Mouse (Mus musculus) midbrain, embryonic 11.5 days (tissue): ENCODE results near the gene St3gal6. TPM values are rescaled to one million over a fixed set of nuclear protein-coding genes. Genes with fewer than 3 reads are reported as not detected.

ENCODE experiments used
- ATAC-seq: fragments of 200-750 bp; cut with Nextera tagmentation; 2 replicates; pipeline ENCODE4 v1.8.0; 2017; ENCODE audit warnings: moderate TSS enrichment, moderate library complexity; ENCODE audit not compliant: low FRiP score
- DNase-seq: peaks from one replicate; pipeline ENCODE4 v3.0.0; 2015; ENCODE audit warnings: low spot score; ENCODE audit errors: missing footprints
- H3K27ac ChIP-seq: fragments of 300-500 bp; sonication (generic); 2 replicates; pipeline ENCODE4 v1.5.1; 2014; ENCODE audit warnings: low read depth, low read length
- H3K27me3 ChIP-seq: fragments of 300-500 bp; sonication (generic); 2 replicates; pipeline ENCODE4 v1.6.1; 2014; ENCODE audit warnings: mild to moderate bottlenecking, low read length, moderate library complexity, mixed read lengths; ENCODE audit not compliant: control insufficient read depth, insufficient read depth
- H3K36me3 ChIP-seq: fragments of 300-500 bp; sonication (generic); 2 replicates; pipeline ENCODE4 v1.6.1; 2014; ENCODE audit warnings: mild to moderate bottlenecking, low read length, moderate library complexity, mixed read lengths; ENCODE audit not compliant: control insufficient read depth, insufficient read depth
- H3K4me1 ChIP-seq: fragments of 300-500 bp; sonication (generic); 2 replicates; pipeline ENCODE4 v1.6.1; 2014; ENCODE audit warnings: low read length; ENCODE audit not compliant: control insufficient read depth, insufficient read depth
- H3K4me2 ChIP-seq: fragments of 300-500 bp; sonication (generic); 2 replicates; pipeline ENCODE4 v1.6.1; 2014; ENCODE audit warnings: mild to moderate bottlenecking, moderate library complexity
- H3K4me3 ChIP-seq: fragments of 300-500 bp; sonication (generic); 2 replicates; pipeline ENCODE4 v1.5.1; 2014; ENCODE audit warnings: low read depth, low read length
- H3K9ac ChIP-seq: fragments of 300-500 bp; sonication (generic); 2 replicates; pipeline ENCODE4 v1.6.1; 2014; ENCODE audit warnings: low read length
- H3K9me3 ChIP-seq: fragments of 300-500 bp; sonication (generic); 2 replicates; pipeline ENCODE4 v1.6.1; 2016; ENCODE audit warnings: low read length; ENCODE audit not compliant: control insufficient read depth
- WGBS: fragments of 180-500 bp; shearing (Covaris S2); extraction: QIAGEN DNeasy Blood & Tissue Kit; methylation state at CpG from one replicate; pipeline ENCODE4 v1.1.7; 2014; 5-methylcytosine and 5-hydroxymethylcytosine counted together
- polyA plus RNA-seq: library from polyadenylated mRNA; unstranded; fragments of >200 nt; fragmentation: Nextera tagmentation; extraction: Ambion mirVana; gene quantifications from 2 replicates; pipeline ENCODE4 v1.2.1, GENCODE M21; 2014

The St3gal6 gene
- polyA plus RNA-seq, 1 experiment from 2014 or later = 11.8 TPM

DNA sequence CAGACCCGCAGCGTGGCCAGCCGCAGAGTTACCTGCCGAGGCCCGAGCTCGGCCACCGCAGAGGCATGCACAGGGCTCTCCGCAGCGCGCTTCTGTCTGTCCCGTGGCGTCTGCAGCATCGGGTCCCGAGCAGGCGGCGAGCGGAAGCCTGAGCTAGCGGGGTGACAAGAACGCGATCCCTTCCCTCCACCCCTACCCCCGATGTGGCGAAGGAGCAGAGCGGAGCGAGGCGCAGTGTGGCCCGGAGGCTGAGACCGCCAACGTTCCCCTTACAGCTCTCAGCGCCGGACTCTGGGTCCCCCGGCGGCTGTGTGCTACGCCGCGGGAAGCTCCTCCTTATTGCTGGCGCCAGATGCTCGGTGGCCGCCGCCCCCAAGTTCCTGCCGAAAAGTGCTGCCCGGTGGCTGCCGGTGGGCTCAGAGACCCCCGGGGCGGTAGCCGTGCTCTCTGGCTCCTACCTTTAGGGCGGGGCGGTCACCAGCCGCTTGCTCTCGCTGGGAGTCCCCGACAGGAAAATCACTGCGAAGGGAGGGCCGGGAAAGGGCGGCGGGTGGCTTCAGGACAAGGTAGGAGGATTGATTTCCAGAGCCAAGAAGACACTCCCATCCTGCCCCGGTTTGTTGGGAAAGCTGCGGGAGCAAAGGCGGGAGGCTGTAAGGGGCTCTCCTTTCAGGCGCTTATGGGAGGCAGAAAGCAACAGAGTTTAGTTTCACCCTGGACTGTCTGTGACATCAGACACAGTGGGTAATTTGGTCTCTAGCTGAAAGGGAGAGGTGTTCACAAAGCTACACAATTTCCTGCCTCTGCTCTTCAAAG lies 791 bp downstream of the St3gal6 start:
- peaks cover 3% of the 10 kb centered on the region; the same call in 1 of the 2 replicates for H3K9me3 ChIP-seq
- peak overlapping the region; percentile 87 for H3K4me2 ChIP-seq
- peak overlapping the region; percentile 81 for H3K9ac ChIP-seq
- under 1% methylated on average over 58 of the region's 58 CpGs for WGBS
- no peaks in the 10 kb centered on the region for H3K36me3 ChIP-seq
- H3K4me1 ChIP-seq = peaks cover 5% of the 10 kb centered on the region; the same call in 1 of the 2 replicates
- ATAC-seq = peak; percentile 91
- DNase-seq = peak; percentile 97
- peak overlapping the region; percentile 68 for H3K4me3 ChIP-seq
- no peaks in the 10 kb centered on the region; the same call in 1 of the 2 replicates for H3K27me3 ChIP-seq
- H3K27ac ChIP-seq = peak overlapping the region; percentile 51; the same call in 1 of the 2 replicates

DNA sequence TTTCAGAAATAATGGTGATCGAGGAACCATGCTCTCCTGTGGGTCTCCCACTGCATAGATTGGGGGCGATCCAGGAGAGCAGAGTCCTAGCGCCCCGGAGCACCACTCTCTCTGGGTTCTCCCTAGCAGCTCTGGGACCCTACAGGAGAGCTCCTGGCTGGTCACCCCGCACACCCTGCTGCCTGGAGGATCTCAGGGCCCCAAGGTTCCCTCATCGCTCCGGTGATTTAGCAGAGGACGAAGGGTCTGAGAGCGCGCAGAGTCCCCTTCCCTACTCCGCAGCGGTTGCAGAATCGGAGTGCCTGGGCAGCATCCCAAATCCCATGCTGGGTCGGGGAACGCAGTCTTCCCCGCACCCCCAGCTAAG lies 1.4 kb downstream of the St3gal6 start:
- H3K27ac ChIP-seq = peak overlapping the region; percentile 51; the same call in 1 of the 2 replicates
- WGBS = under 1% methylated on average over 16 of the region's 16 CpGs
- DNase-seq (no peak), ATAC-seq (peak; percentile 68)
- peak overlapping the region; percentile 81 for H3K9ac ChIP-seq
- H3K4me1 ChIP-seq = peaks cover 5% of the 10 kb centered on the region; the same call in 1 of the 2 replicates
- H3K27me3 ChIP-seq = no peaks in the 10 kb centered on the region; the same call in 1 of the 2 replicates
- H3K4me2 ChIP-seq = peak overlapping the region; percentile 87
- H3K4me3 ChIP-seq = peak overlapping the region; percentile 68
- H3K36me3 ChIP-seq = no peaks in the 10 kb centered on the region
- peaks cover 3% of the 10 kb centered on the region; the same call in 1 of the 2 replicates for H3K9me3 ChIP-seq

DNA sequence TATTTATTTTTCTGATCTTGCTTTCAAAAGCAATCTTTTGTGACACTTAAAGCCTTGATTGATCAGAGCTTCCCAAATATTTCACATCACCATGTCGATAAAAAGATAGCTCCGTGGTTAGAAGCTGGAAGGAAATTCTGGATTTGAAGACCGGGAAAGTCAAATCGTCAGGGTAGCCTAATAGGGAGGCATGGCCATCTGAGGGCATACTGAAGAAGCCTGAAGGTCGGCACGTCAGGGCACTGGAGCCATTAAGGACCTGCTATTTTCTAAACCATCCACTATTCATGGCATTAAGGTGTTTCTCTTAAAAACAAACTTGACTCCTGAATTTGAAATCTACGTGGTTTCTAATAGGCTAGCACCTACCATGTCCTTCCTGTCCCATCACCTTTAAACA lies 2.1 kb downstream of the St3gal6 start:
- Histone ChIP-seq H3K4me3 (peak overlapping the region; percentile 68), H3K9ac (no peak overlapping the region), H3K9me3 (peaks cover 3% of the 10 kb centered on the region; the same call in 1 of the 2 replicates), H3K27ac (no peak overlapping the region), H3K27me3 (no peaks in the 10 kb centered on the region; the same call in 1 of the 2 replicates), H3K4me1 (peaks cover 5% of the 10 kb centered on the region; the same call in 1 of the 2 replicates), H3K36me3 (no peaks in the 10 kb centered on the region), H3K4me2 (peak overlapping the region; percentile 87)
- ATAC-seq (no peak), DNase-seq (peak; percentile 83)
- 41% methylated on average over 7 of the region's 7 CpGs for WGBS

DNA sequence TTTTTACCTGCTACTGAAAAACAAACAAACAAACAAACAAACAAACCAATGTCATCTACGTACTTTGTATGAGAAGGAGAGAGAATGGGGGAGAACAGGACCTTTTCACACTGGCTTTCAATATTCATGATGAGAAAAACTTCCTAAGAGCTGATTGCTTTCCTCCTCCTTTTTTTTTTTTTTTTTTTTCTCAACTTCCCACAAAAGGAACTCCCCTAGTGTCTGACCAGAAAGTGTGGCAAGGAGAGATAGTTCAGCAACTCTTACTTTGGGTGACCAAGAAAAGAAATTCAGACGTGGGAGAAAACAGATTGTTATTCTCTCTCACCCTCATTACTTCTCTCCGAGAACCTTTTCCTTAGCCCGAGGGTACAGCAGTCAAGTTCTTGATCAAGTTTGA lies 2.9 kb downstream of the St3gal6 start:
- peaks cover 3% of the 10 kb centered on the region; the same call in 1 of the 2 replicates for H3K9me3 ChIP-seq
- H3K9ac ChIP-seq = no peak overlapping the region
- 84% methylated on average over 4 of the region's 4 CpGs for WGBS
- no peak overlapping the region for H3K4me3 ChIP-seq
- H3K27ac ChIP-seq = no peak overlapping the region
- ATAC-seq (no peak), DNase-seq (peak; percentile 82)
- no peak overlapping the region for H3K4me2 ChIP-seq
- no peaks in the 10 kb centered on the region; the same call in 1 of the 2 replicates for H3K27me3 ChIP-seq
- peaks cover 5% of the 10 kb centered on the region; the same call in 1 of the 2 replicates for H3K4me1 ChIP-seq
- no peaks in the 10 kb centered on the region for H3K36me3 ChIP-seq

DNA sequence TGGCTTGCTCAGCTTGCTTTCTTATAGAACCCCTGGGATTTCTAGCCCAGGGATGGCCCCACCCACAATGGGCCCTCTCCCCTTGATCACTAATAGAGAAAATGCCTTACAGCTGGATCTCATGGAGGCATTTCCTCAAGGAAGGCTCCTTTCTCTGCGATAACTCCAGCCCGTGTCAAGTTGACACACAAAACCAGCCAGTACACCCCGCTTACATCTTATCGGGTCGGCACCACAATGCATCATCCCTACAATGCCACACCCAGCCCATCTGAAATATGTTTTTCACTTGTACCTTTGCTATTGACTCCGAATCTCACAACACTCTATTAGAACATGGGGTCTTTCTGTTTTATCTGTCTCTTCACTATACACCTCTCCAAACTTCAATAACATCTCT lies 3.6 kb downstream of the St3gal6 start:
- peaks cover 3% of the 10 kb centered on the region; the same call in 1 of the 2 replicates for H3K9me3 ChIP-seq
- H3K36me3 ChIP-seq = no peaks in the 10 kb centered on the region
- no peak overlapping the region for H3K27ac ChIP-seq
- H3K27me3 ChIP-seq = no peaks in the 10 kb centered on the region; the same call in 1 of the 2 replicates
- WGBS = 89% methylated on average over 6 of the region's 6 CpGs
- peaks cover 5% of the 10 kb centered on the region; the same call in 1 of the 2 replicates for H3K4me1 ChIP-seq
- H3K4me2 ChIP-seq = no peak overlapping the region
- ATAC-seq (no peak), DNase-seq (peak; percentile 68)
- H3K9ac ChIP-seq = no peak overlapping the region
- no peak overlapping the region for H3K4me3 ChIP-seq

DNA sequence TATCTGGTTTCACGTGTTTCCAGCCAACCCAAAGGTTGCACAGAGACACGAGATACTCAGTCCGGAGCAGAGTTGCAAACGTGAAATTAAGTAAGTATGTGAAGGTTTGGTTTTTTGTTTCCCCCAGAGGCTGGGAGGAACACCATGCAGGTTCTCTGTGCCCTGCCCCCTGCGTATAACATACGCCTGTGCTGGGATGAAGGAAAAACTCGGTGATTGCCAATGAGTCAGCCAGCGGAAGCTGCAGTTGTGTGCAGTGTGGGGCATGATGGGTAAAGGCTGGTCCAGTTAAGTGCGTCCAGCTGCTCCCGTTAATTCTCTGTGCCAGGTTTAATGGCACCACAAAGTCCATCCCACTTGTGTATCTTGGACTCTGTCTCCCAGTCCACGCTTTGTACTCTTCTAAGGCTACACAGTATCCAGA lies 4.4 kb downstream of the St3gal6 start:
- H3K9ac ChIP-seq = no peak overlapping the region
- no peak for ATAC-seq
- no peaks in the 10 kb centered on the region; the same call in 1 of the 2 replicates for H3K27me3 ChIP-seq
- 82% methylated on average over 11 of the region's 11 CpGs for WGBS
- DNase-seq = peak; percentile 49
- peaks cover 3% of the 10 kb centered on the region; the same call in 1 of the 2 replicates for H3K9me3 ChIP-seq
- no peak overlapping the region for H3K4me2 ChIP-seq
- H3K4me1 ChIP-seq = peaks cover 5% of the 10 kb centered on the region; the same call in 1 of the 2 replicates
- no peaks in the 10 kb centered on the region for H3K36me3 ChIP-seq
- H3K4me3 ChIP-seq = no peak overlapping the region
- H3K27ac ChIP-seq = no peak overlapping the region

DNA sequence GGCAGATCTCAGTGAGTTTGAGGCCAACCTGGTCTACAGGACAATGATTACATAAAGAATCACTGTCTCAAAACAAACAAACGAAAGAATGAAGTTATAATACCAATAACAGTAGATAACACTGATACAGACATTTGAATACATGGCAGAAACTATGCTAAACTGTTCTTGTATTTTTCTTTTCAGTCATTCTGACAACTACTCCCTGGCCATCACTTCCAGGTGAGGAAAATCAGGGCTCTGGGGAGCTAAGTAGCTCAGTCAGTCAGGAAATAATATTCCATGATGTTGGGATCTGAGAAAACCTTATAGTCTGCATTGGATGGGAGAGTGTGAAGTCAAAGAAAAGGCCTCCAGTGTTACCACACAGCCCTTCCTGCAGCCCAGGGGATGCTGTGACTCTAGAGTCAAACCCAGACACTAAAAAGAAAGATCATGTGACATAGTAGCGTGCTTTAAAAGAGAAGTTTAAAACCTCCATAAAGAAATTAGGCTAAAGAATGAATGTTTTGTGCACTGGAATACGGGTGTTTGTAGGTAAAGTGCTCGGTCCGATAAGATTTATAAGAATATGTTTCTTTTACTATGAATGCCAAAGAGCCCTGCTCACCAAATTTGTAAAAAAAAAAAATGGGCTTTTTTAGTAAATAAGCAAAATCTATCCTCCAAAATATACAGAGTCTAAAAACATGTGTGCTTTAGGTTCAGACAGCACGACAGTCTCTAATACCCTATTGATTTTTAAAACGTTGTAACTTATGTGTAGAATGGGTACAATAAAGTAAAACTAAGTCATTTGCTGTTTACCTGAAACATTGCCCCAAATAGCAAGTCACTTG lies 6.9 kb downstream of the St3gal6 start:
- ATAC-seq (no peak), DNase-seq (peak; percentile 54)
- Histone ChIP-seq H3K27me3 (no peaks in the 10 kb centered on the region; the same call in 1 of the 2 replicates), H3K4me2 (no peak overlapping the region), H3K36me3 (no peaks in the 10 kb centered on the region), H3K9me3 (no peaks in the 10 kb centered on the region), H3K9ac (no peak overlapping the region), H3K4me3 (no peak overlapping the region), H3K4me1 (0 out of 2 replicates have a peak, but pooled peaks cover 6% of the 10 kb centered on the region), H3K27ac (no peak overlapping the region)
- WGBS = 89% methylated on average over 7 of the region's 7 CpGs

DNA sequence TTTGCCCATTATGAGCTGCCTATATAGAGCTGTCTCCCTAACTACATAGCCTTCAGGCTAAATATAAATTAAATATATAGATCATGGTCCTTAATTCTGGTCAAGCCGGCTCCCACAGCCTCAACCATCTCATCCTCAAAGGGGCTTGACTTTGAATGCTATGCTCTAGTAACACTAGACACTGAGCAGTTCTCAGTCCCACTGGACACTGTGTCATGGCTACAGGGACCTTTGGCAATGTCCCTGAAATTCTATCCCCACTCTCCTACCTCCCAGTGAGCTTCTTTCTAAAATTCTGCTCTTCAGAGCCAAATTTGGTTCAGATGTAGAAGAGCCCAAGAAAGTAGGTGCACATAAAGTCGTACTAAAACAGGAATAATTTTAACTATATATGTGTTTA lies 7.9 kb downstream of the St3gal6 start:
- no peak for DNase-seq
- Histone ChIP-seq H3K27me3 (no peaks in the 10 kb centered on the region), H3K4me1 (0 out of 2 replicates have a peak, but pooled peaks cover 5% of the 10 kb centered on the region), H3K27ac (no peak overlapping the region), H3K9me3 (no peaks in the 10 kb centered on the region), H3K4me3 (no peak overlapping the region), H3K4me2 (no peak overlapping the region), H3K36me3 (no peaks in the 10 kb centered on the region), H3K9ac (no peak overlapping the region)
- WGBS = 93% methylated on average over 2 of the region's 2 CpGs
- ATAC-seq = no peak
